Mouse (Mus musculus): ENCODE results near the gene Engase. TPM values are rescaled to one million over a fixed set of nuclear protein-coding genes. Genes with fewer than 3 reads are reported as not detected.
A peak's percentile ranks its signal among the peaks of the same experiment; 100 is the strongest.

Gene Engase
- 3.1 and 4.8 TPM in 2 replicates for polyA plus RNA-seq (2014; fragmentation: Nextera tagmentation; extraction: Ambion mirVana)

- peak; percentile 98 for ATAC-seq (ENCODE audit: insufficient number of reproducible peaks, insufficient read depth, low FRiP score, low read depth)
- H3K27me3 ChIP-seq (ENCODE audit: control insufficient read depth, insufficient read depth, low read length), result no peaks in the 10 kb centered on the region
- no peaks in the 10 kb centered on the region for H3K9me3 ChIP-seq (ENCODE audit: control insufficient read depth, low read length)
- peaks cover 3 to 8% of the 10 kb centered on the region in 2 experiments; a peak in 1 of 4 replicates for H3K4me1 ChIP-seq (ENCODE audit: control insufficient read depth in 2 of 2, insufficient read depth in 2 of 2, low read length in 2 of 2)
- peak within 1 kb of the TSS; percentile 82 for H3K9ac ChIP-seq (ENCODE audit: low read length)
- WGBS, result under 1% methylated on average over 56 of the region's 57 CpGs
- 0 out of 2 replicates have a peak, but pooled peaks cover 6% of the 10 kb centered on the region for H3K36me3 ChIP-seq (ENCODE audit: control insufficient read depth, insufficient read depth, low read length)
- H3K27ac ChIP-seq (replicated peaks in 1 of 2; ENCODE audit: control insufficient read depth in 1 of 2, insufficient read depth in 1 of 2, low read depth in 2 of 2, low read length in 2 of 2), result peak within 1 kb of the TSS; percentile 31 to 42; a peak in 2 of 4 replicates
- peak within 1 kb of the TSS; percentile 72 to 79 for H3K4me3 ChIP-seq (ENCODE audit: control insufficient read depth in 1 of 2, insufficient read depth in 1 of 2, low read depth in 1 of 2, low read length in 2 of 2)
- H3K4me2 ChIP-seq (ENCODE audit: low read length), result peak within 1 kb of the TSS; percentile 96
Observed at GRCm38 (mm10) chr11:118476396-118477373, at the start of gene Engase. Engase (plus strand) TSS chr11:118476829.

GRCm38 (mm10) chr11:118427266-118427779 is 49.3 kb upstream of the Engase start:
- H3K4me1 ChIP-seq (ENCODE audit: control insufficient read depth in 2 of 2, insufficient read depth in 2 of 2, low read length in 2 of 2), result peaks cover 29 to 38% of the 10 kb centered on the region in 2 experiments; a peak in 3 of 4 replicates

GRCm38 (mm10) chr11:118427986-118428385 is 48.6 kb upstream of the Engase start, which contains the start of gene C1qtnf1:
C1qtnf1 (plus strand) TSS chr11:118428203.
- H3K9ac ChIP-seq (ENCODE audit: low read length), result peak within 1 kb of the TSS; percentile 53; the same call in 1 of the 2 replicates
- ATAC-seq (ENCODE audit: insufficient number of reproducible peaks, insufficient read depth, low FRiP score, low read depth), result no peak
- peak within 1 kb of the TSS; percentile 28 to 39 for H3K4me3 ChIP-seq (ENCODE audit: control insufficient read depth in 1 of 2, insufficient read depth in 1 of 2, low read depth in 1 of 2, low read length in 2 of 2)
- peak within 1 kb of the TSS; percentile 57 for H3K4me2 ChIP-seq (ENCODE audit: low read length)
- peak within 1 kb of the TSS; percentile 47 to 70 for H3K27ac ChIP-seq (replicated peaks in 1 of 2; ENCODE audit: control insufficient read depth in 1 of 2, insufficient read depth in 1 of 2, low read depth in 2 of 2, low read length in 2 of 2)
- no peaks in the 10 kb centered on the region for H3K36me3 ChIP-seq (ENCODE audit: control insufficient read depth, insufficient read depth, low read length)
- 1% methylated on average over 8 of the region's 8 CpGs for whole genome bisulfite sequencing
- H3K27me3 ChIP-seq (ENCODE audit: control insufficient read depth, insufficient read depth, low read length), result peaks cover 5% of the 10 kb centered on the region; the same call in 1 of the 2 replicates
- no peaks in the 10 kb centered on the region for H3K9me3 ChIP-seq (ENCODE audit: control insufficient read depth, low read length)
- peaks cover 29 to 38% of the 10 kb centered on the region in 2 experiments; a peak in 3 of 4 replicates for H3K4me1 ChIP-seq (ENCODE audit: control insufficient read depth in 2 of 2, insufficient read depth in 2 of 2, low read length in 2 of 2)

More at GRCm38 (mm10) chr11:118427266-118427779, 49.3 kb upstream of the Engase start:
- ATAC-seq (ENCODE audit: insufficient number of reproducible peaks, insufficient read depth, low FRiP score, low read depth), result no peak
- Histone ChIP-seq H3K36me3 (ENCODE audit: control insufficient read depth, insufficient read depth, low read length) (no peaks in the 10 kb centered on the region), H3K27me3 (ENCODE audit: control insufficient read depth, insufficient read depth, low read length) (peaks cover 5% of the 10 kb centered on the region; the same call in 1 of the 2 replicates), H3K4me2 (ENCODE audit: low read length) (peak overlapping the region; percentile 57; the same call in 1 of the 2 replicates), H3K4me3 (ENCODE audit: control insufficient read depth in 1 of 2, insufficient read depth in 1 of 2, low read depth in 1 of 2, low read length in 2 of 2) (no peak overlapping the region), H3K9me3 (ENCODE audit: control insufficient read depth, low read length) (no peaks in the 10 kb centered on the region), H3K9ac (ENCODE audit: low read length) (peak overlapping the region; percentile 41; the same call in 1 of the 2 replicates), H3K27ac (replicated peaks in 1 of 2; ENCODE audit: control insufficient read depth in 1 of 2, insufficient read depth in 1 of 2, low read depth in 2 of 2, low read length in 2 of 2) (peak overlapping the region in 1 of 2 experiments; percentile 70; a peak in 1 of 4 replicates)
- 25% methylated on average over 3 of the region's 3 CpGs for WGBS

GRCm38 (mm10) chr11:118428460-118428868 is 48.2 kb upstream of the Engase start:
- ATAC-seq (ENCODE audit: insufficient number of reproducible peaks, insufficient read depth, low FRiP score, low read depth), result no peak

GRCm38 (mm10) chr11:118428944-118429709 is 47.5 kb upstream of the Engase start:
- WGBS, result 51% methylated on average over 8 of the region's 8 CpGs
- peaks cover 26 to 34% of the 10 kb centered on the region in 2 experiments; a peak in 3 of 4 replicates for H3K4me1 ChIP-seq (ENCODE audit: control insufficient read depth in 2 of 2, insufficient read depth in 2 of 2, low read length in 2 of 2)
- no peaks in the 10 kb centered on the region for H3K9me3 ChIP-seq (ENCODE audit: control insufficient read depth, low read length)
- H3K9ac ChIP-seq (ENCODE audit: low read length), result peak overlapping the region; percentile 53; the same call in 1 of the 2 replicates
- H3K36me3 ChIP-seq (ENCODE audit: control insufficient read depth, insufficient read depth, low read length), result no peaks in the 10 kb centered on the region
- peak overlapping the region; percentile 28 to 39 for H3K4me3 ChIP-seq (ENCODE audit: control insufficient read depth in 1 of 2, insufficient read depth in 1 of 2, low read depth in 1 of 2, low read length in 2 of 2)
- peaks cover 5% of the 10 kb centered on the region; the same call in 1 of the 2 replicates for H3K27me3 ChIP-seq (ENCODE audit: control insufficient read depth, insufficient read depth, low read length)
- peak overlapping the region; percentile 47 to 70; a peak in 2 of 4 replicates for H3K27ac ChIP-seq (replicated peaks in 1 of 2; ENCODE audit: control insufficient read depth in 1 of 2, insufficient read depth in 1 of 2, low read depth in 2 of 2, low read length in 2 of 2)
- ATAC-seq (ENCODE audit: insufficient number of reproducible peaks, insufficient read depth, low FRiP score, low read depth), result no peak
- peak overlapping the region; percentile 57 for H3K4me2 ChIP-seq (ENCODE audit: low read length)

More at GRCm38 (mm10) chr11:118428460-118428868, 48.2 kb upstream of the Engase start:
- Histone ChIP-seq H3K4me2 (ENCODE audit: low read length) (peak overlapping the region; percentile 57), H3K27me3 (ENCODE audit: control insufficient read depth, insufficient read depth, low read length) (peaks cover 5% of the 10 kb centered on the region; the same call in 1 of the 2 replicates), H3K36me3 (ENCODE audit: control insufficient read depth, insufficient read depth, low read length) (no peaks in the 10 kb centered on the region), H3K9ac (ENCODE audit: low read length) (peak overlapping the region; percentile 53; the same call in 1 of the 2 replicates), H3K4me3 (ENCODE audit: control insufficient read depth in 1 of 2, insufficient read depth in 1 of 2, low read depth in 1 of 2, low read length in 2 of 2) (peak overlapping the region; percentile 28 to 39), H3K9me3 (ENCODE audit: control insufficient read depth, low read length) (no peaks in the 10 kb centered on the region), H3K4me1 (ENCODE audit: control insufficient read depth in 2 of 2, insufficient read depth in 2 of 2, low read length in 2 of 2) (peaks cover 28 to 36% of the 10 kb centered on the region in 2 experiments; a peak in 3 of 4 replicates), H3K27ac (replicated peaks in 1 of 2; ENCODE audit: control insufficient read depth in 1 of 2, insufficient read depth in 1 of 2, low read depth in 2 of 2, low read length in 2 of 2) (peak overlapping the region; percentile 47 to 70)
- WGBS, result 7% methylated on average over 11 of the region's 11 CpGs

- 0 out of 4 replicates have a peak overlapping the region, but pooled peaks of 1 of the 2 experiments have one; percentile 53 for H3K27ac ChIP-seq (replicated peaks in 1 of 2; ENCODE audit: control insufficient read depth in 1 of 2, insufficient read depth in 1 of 2, low read depth in 2 of 2, low read length in 2 of 2)
- no peak for ATAC-seq (ENCODE audit: insufficient number of reproducible peaks, insufficient read depth, low FRiP score, low read depth)
- 0 out of 2 replicates have a peak overlapping the region, but pooled peaks have one; percentile 18 for H3K4me2 ChIP-seq (ENCODE audit: low read length)
- peaks cover 24 to 28% of the 10 kb centered on the region in 2 experiments; a peak in 3 of 4 replicates for H3K4me1 ChIP-seq (ENCODE audit: control insufficient read depth in 2 of 2, insufficient read depth in 2 of 2, low read length in 2 of 2)
- WGBS, result 43% methylated on average over 4 of the region's 4 CpGs
- H3K4me3 ChIP-seq (ENCODE audit: control insufficient read depth in 1 of 2, insufficient read depth in 1 of 2, low read depth in 1 of 2, low read length in 2 of 2), result no peak overlapping the region
- H3K27me3 ChIP-seq (ENCODE audit: control insufficient read depth, insufficient read depth, low read length), result peaks cover 5% of the 10 kb centered on the region; the same call in 1 of the 2 replicates
- H3K9ac ChIP-seq (ENCODE audit: low read length), result 0 out of 2 replicates have a peak overlapping the region, but pooled peaks have one; percentile 8
- H3K9me3 ChIP-seq (ENCODE audit: control insufficient read depth, low read length), result no peaks in the 10 kb centered on the region
- no peaks in the 10 kb centered on the region for H3K36me3 ChIP-seq (ENCODE audit: control insufficient read depth, insufficient read depth, low read length)
Observed at GRCm38 (mm10) chr11:118430291-118430885, 46.2 kb upstream of the Engase start.
